Mouse (Mus musculus): ENCODE results near the gene Gdf3. TPM values are rescaled to one million over a fixed set of nuclear protein-coding genes. Genes with fewer than 3 reads are reported as not detected.

Gene Gdf3
- polyA plus RNA-seq, 1 experiment from 2014 or later: not detected

- no peak for ATAC-seq (ENCODE audit: low FRiP score, low TSS enrichment)
These were observed 11.9 kb downstream of the Gdf3 start for GRCm38 (mm10) chr6:122598014-122598413.

DNA sequence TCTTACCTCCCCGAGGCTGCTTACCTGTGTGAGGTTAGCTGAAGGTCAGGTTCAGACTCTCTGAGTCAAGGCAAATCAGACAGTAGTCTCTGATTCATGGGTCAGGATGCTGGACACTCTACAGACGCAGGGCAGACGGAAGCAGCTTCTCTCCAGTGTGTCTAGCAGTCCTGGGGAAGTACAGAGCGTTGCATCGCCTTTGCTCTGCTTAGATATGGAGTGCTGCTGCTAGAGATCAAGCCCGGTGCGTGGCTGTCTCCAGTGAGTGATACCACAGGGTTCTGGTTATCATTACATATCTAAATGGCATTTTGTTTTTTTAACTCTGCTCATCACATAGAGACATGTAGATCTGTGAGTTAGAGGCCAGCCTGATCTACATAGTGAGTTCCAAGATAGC is 13.3 kb downstream of the Gdf3 start:
- no peak for TF ChIP-seq EP300 (optimal IDR thresholded peaks at IDR 0.05)
- no peak for TF ChIP-seq CTCF (IDR thresholded peaks at IDR 0.05; ENCODE audit: low read depth)
- H3K4me1 ChIP-seq (replicated peaks; ENCODE audit: control insufficient read depth, insufficient read depth): no peaks in the 10 kb centered on the region

More at GRCm38 (mm10) chr6:122598014-122598413, 11.9 kb downstream of the Gdf3 start:
- Histone ChIP-seq H3K4me3 (ENCODE audit: low read depth, low read length) (no peak overlapping the region), H3K4me2 (replicated peaks; ENCODE audit: low read depth) (no peak overlapping the region), H3K4me1 (replicated peaks; ENCODE audit: control insufficient read depth, insufficient read depth) (no peaks in the 10 kb centered on the region), H3K27me3 (ENCODE audit: control insufficient read depth, insufficient read depth, low read length) (no peaks in the 10 kb centered on the region), H3K27ac (replicated peaks) (no peak overlapping the region), H3K9me3 (ENCODE audit: control insufficient read depth, low read length) (no peaks in the 10 kb centered on the region), H3K9ac (ENCODE audit: low read length) (no peak overlapping the region), H3K36me3 (ENCODE audit: control insufficient read depth, insufficient read depth, low read length) (no peaks in the 10 kb centered on the region)
- WGBS: 95% methylated on average over 4 of the region's 4 CpGs
- TF ChIP-seq CTCF (IDR thresholded peaks at IDR 0.05; ENCODE audit: low read depth): no peak
- TF ChIP-seq EP300 (optimal IDR thresholded peaks at IDR 0.05): no peak
- DNase-seq (ENCODE audit: low spot score): no peak

DNA sequence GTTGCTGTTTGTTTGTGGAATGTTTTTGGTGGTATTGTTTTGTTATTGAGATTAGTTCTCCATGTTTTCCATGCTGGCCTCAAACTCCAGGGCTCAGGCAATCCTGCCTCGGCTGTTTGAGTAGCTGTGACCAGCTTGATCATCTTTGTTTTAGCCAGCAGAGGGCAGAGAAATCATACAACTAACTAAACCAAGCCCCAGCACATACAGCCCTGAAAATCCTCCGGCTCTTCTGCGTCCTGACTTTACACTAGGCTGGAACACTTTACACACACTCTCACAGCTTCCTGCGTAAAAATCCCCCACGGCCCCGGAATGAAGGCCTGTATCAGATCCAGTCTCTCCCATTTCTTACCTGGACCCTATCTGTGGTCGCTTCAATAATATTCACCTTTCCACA is 14.2 kb downstream of the Gdf3 start:
- H3K9ac ChIP-seq (ENCODE audit: low read length): no peak overlapping the region
- DNase-seq (ENCODE audit: low spot score) (peak; percentile 34), ATAC-seq (ENCODE audit: low FRiP score, low TSS enrichment) (0 out of 2 replicates have a peak, but pooled peaks have one; percentile 36)
- H3K4me1 ChIP-seq (replicated peaks; ENCODE audit: control insufficient read depth, insufficient read depth): no peaks in the 10 kb centered on the region
- no peaks in the 10 kb centered on the region for H3K27me3 ChIP-seq (ENCODE audit: control insufficient read depth, insufficient read depth, low read length)
- WGBS: 20% methylated on average over 7 of the region's 7 CpGs
- H3K4me2 ChIP-seq (replicated peaks; ENCODE audit: low read depth): no peak overlapping the region
- H3K9me3 ChIP-seq (ENCODE audit: control insufficient read depth, low read length): no peaks in the 10 kb centered on the region
- TF ChIP-seq CTCF (IDR thresholded peaks at IDR 0.05; ENCODE audit: low read depth) (peak; percentile 72), EP300 (optimal IDR thresholded peaks at IDR 0.05) (no peak)
- H3K36me3 ChIP-seq (ENCODE audit: control insufficient read depth, insufficient read depth, low read length): no peaks in the 10 kb centered on the region
- H3K4me3 ChIP-seq (ENCODE audit: low read depth, low read length): no peak overlapping the region
- no peak overlapping the region for H3K27ac ChIP-seq (replicated peaks)

More for the DNA sequence above, 13.3 kb downstream of the Gdf3 start:
- Histone ChIP-seq H3K36me3 (ENCODE audit: control insufficient read depth, insufficient read depth, low read length) (no peaks in the 10 kb centered on the region), H3K27me3 (ENCODE audit: control insufficient read depth, insufficient read depth, low read length) (no peaks in the 10 kb centered on the region), H3K4me2 (replicated peaks; ENCODE audit: low read depth) (no peak overlapping the region), H3K27ac (replicated peaks) (no peak overlapping the region), H3K9ac (ENCODE audit: low read length) (no peak overlapping the region), H3K4me3 (ENCODE audit: low read depth, low read length) (no peak overlapping the region), H3K9me3 (ENCODE audit: control insufficient read depth, low read length) (no peaks in the 10 kb centered on the region)
- no peak for ATAC-seq (ENCODE audit: low FRiP score, low TSS enrichment)
- WGBS: 74% methylated on average over 7 of the region's 7 CpGs
- no peak for DNase-seq (ENCODE audit: low spot score)

- no peaks in the 10 kb centered on the region for H3K4me1 ChIP-seq (replicated peaks; ENCODE audit: control insufficient read depth, insufficient read depth)
- 96% methylated on average over 2 of the region's 2 CpGs for WGBS
- ATAC-seq (ENCODE audit: low FRiP score, low TSS enrichment): no peak
These were observed 17.0 kb downstream of the Gdf3 start for GRCm38 (mm10) chr6:122592905-122593304.

DNA sequence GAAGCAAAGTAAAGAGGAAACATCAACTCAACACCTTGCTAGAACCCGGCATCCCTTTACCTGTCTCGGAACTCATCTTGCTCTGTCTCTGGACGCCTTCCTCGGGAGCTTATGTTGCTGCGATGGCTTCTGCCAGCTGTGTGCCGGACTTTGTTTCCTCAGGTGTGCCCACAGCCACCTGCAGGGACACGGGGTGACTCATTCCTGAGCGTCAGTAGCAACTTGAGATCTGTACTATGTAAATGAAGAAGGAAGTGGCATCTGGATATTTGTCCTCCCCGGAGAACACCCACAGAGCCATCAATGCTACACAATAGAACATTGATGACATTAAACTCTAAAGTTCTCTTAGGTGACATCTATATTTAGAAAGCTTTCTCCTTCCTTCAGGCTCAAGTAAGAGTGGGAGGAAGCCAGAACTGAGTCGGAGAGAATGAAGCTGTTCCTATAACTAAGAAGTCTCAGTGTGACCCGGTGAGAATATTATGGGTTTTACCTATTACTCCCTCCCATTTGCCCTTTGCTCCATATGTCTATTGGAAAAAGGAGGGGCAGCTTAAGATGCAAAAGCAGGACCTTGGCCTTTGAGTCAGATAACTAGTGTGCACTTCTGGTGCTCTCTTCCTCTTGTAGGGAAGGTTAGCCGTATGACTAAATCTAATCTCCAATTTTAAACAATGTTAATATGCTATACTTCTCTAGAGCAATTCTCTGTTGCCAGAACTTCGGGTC is 18.7 kb downstream of the Gdf3 start:
- Histone ChIP-seq H3K9me3 (ENCODE audit: control insufficient read depth, low read length) (no peaks in the 10 kb centered on the region), H3K27ac (replicated peaks) (no peak overlapping the region), H3K36me3 (ENCODE audit: control insufficient read depth, insufficient read depth, low read length) (no peaks in the 10 kb centered on the region), H3K4me1 (replicated peaks; ENCODE audit: control insufficient read depth, insufficient read depth) (no peaks in the 10 kb centered on the region), H3K9ac (ENCODE audit: low read length) (no peak overlapping the region), H3K4me2 (replicated peaks; ENCODE audit: low read depth) (no peak overlapping the region), H3K27me3 (ENCODE audit: control insufficient read depth, insufficient read depth, low read length) (no peaks in the 10 kb centered on the region), H3K4me3 (ENCODE audit: low read depth, low read length) (no peak overlapping the region)
- 64% methylated on average over 13 of the region's 13 CpGs for WGBS
- peak; percentile 70 for DNase-seq (ENCODE audit: low spot score)
- peak; percentile 96 for ATAC-seq (ENCODE audit: low FRiP score, low TSS enrichment)
- TF ChIP-seq EP300 (optimal IDR thresholded peaks at IDR 0.05) (no peak), CTCF (IDR thresholded peaks at IDR 0.05; ENCODE audit: low read depth) (no peak)

More at GRCm38 (mm10) chr6:122592905-122593304, 17.0 kb downstream of the Gdf3 start:
- TF ChIP-seq CTCF (IDR thresholded peaks at IDR 0.05; ENCODE audit: low read depth): no peak; the same call in 1 of the 2 replicates
- no peak for TF ChIP-seq EP300 (optimal IDR thresholded peaks at IDR 0.05)
- Histone ChIP-seq H3K27me3 (ENCODE audit: control insufficient read depth, insufficient read depth, low read length) (no peaks in the 10 kb centered on the region), H3K4me3 (ENCODE audit: low read depth, low read length) (no peak overlapping the region), H3K9me3 (ENCODE audit: control insufficient read depth, low read length) (no peaks in the 10 kb centered on the region), H3K27ac (replicated peaks) (no peak overlapping the region), H3K4me2 (replicated peaks; ENCODE audit: low read depth) (no peak overlapping the region), H3K36me3 (ENCODE audit: control insufficient read depth, insufficient read depth, low read length) (no peaks in the 10 kb centered on the region), H3K9ac (ENCODE audit: low read length) (no peak overlapping the region)
- DNase-seq (ENCODE audit: low spot score): no peak

DNA sequence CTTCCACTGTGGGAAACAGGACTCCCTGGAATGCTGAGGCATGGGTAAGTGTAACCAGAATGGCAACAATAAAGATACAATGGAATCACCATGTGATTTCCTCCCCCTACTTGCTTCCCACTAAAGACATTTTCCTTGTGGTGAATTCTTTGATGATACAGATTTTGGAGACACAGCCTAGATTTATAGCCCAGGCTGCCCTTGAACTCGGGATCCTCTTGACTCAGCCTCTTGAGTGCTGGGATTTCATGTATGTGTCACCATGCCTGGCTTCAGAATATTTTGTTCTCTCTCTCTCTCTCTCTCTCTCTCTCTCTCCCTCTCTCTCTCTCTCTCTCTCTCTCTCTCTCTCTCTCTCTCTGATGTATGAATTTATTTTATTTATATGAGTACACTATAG is 30.8 kb downstream of the Gdf3 start:
- Histone ChIP-seq H3K4me2 (replicated peaks; ENCODE audit: low read depth) (no peak overlapping the region), H3K9me3 (ENCODE audit: control insufficient read depth, low read length) (no peaks in the 10 kb centered on the region), H3K27me3 (ENCODE audit: control insufficient read depth, insufficient read depth, low read length) (no peaks in the 10 kb centered on the region), H3K36me3 (ENCODE audit: control insufficient read depth, insufficient read depth, low read length) (no peaks in the 10 kb centered on the region), H3K9ac (ENCODE audit: low read length) (no peak overlapping the region), H3K27ac (replicated peaks) (no peak overlapping the region), H3K4me3 (ENCODE audit: low read depth, low read length) (no peak overlapping the region), H3K4me1 (replicated peaks; ENCODE audit: control insufficient read depth, insufficient read depth) (no peaks in the 10 kb centered on the region)
- ATAC-seq (ENCODE audit: low FRiP score, low TSS enrichment): no peak
- no peak for DNase-seq (ENCODE audit: low spot score)
- TF ChIP-seq CTCF (IDR thresholded peaks at IDR 0.05; ENCODE audit: low read depth): no peak
- TF ChIP-seq EP300 (optimal IDR thresholded peaks at IDR 0.05): no peak
- 78% methylated on average over 1 of the region's 1 CpGs for WGBS
